Mouse (Mus musculus) A20 (cell line): ENCODE results near the gene Olfr44.

Experiments
- DNase-seq: peaks from one replicate; pipeline ENCODE4 v3.0.0-alpha.2; 2011; ENCODE audit warnings: low read depth, low spot score

Gene Olfr44

GRCm38 (mm10) chr9:39493895-39494294 is at the start of gene Olfr44:
Gene Olfr44 (minus strand): TSS chr9:39493995.
- DNase-seq, result no peak

- DNase-seq, result no peak
Observed at GRCm38 (mm10) chr9:39523616-39524285, 30.0 kb upstream of the Olfr44 start.

- no peak for DNase-seq
Observed at GRCm38 (mm10) chr9:39518595-39518994, 24.8 kb upstream of the Olfr44 start.

GRCm38 (mm10) chr9:39515531-39515930 is 21.7 kb upstream of the Olfr44 start, which contains the start of gene Olfr957:
Gene Olfr957 (minus strand): TSS chr9:39515809.
- no peak for DNase-seq

- no peak for DNase-seq
Observed at GRCm38 (mm10) chr9:39509412-39509811, 15.6 kb upstream of the Olfr44 start.

GRCm38 (mm10) chr9:39508998-39509397 is 15.2 kb upstream of the Olfr44 start:
- peak; percentile 3 for DNase-seq

- DNase-seq, result no peak
Observed at GRCm38 (mm10) chr9:39471844-39472243, 22.0 kb downstream of the Olfr44 start, which contains the start of gene Olfr955. Gene Olfr955 (minus strand): TSS chr9:39471944.

GRCm38 (mm10) chr9:39456401-39456800 is 37.4 kb downstream of the Olfr44 start, which contains the start of gene Olfr954:
Gene Olfr954 (plus strand): TSS chr9:39456701.
- DNase-seq, result no peak
